Mouse (Mus musculus) stomach, postnatal 0 days (tissue): ENCODE data around the gene Adam10.

Experiments used
- CTCF ChIP-seq: IDR thresholded peaks from 2 replicates; pipeline ENCODE4 v1.5.1; 2016; ENCODE audit warnings: antibody characterized with exemption, low read depth, mild to moderate bottlenecking, moderate library complexity
- EP300 ChIP-seq: optimal IDR thresholded peaks from 2 replicates; pipeline ENCODE3; 2016; ENCODE audit warnings: antibody characterized with exemption

- TF ChIP-seq EP300 (no peak), CTCF (no peak)
Measured at GRCm38 (mm10) chr9:70682202-70682601, 3.4 kb downstream of the Adam10 start.
